Mouse (Mus musculus): ENCODE results near the gene Eef2.

DNA sequence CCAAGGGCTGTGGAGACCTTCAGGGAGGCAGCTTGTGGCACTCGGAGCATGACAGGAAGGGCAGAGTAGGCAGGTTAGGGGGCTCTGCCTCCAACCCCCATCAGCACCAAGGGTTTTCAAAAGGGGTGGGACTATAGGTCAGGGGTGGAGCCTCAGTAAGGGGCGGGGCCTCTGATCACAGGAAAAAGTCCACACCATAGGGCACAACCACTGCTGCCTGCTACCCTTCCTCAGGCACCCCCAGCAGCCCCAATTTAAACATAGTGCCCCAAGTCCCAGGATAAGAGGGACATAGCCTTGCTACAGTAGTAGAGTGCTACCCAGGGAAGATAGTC is 14.1 kb upstream of the Eef2 start:
- TF ChIP-seq CTCF (IDR thresholded peaks at IDR 0.05; ENCODE audit: low read depth) (no peak), EP300 (IDR thresholded peaks at IDR 0.05; ENCODE audit: low read depth) (no peak)

All from liver, postnatal 0 days (tissue).